Mouse (Mus musculus): ENCODE measurements around the gene Cd101.

The Cd101 gene

GRCm38 (mm10) chr3:100963849-100964542 is 65.4 kb downstream of the Cd101 start:
- peak overlapping the region; percentile 48 for H3K4me3 ChIP-seq (replicated peaks; ENCODE audit: low read length)
- TF ChIP-seq CTCF (conservative IDR thresholded peaks at IDR 0.05; ENCODE audit: low read length) (peak; percentile 57), NANOG (IDR thresholded peaks at IDR 0.05; ENCODE audit: borderline replicate concordance, low read length) (no peak)
- H3K36me3 ChIP-seq (ENCODE audit: insufficient read depth, low read length) = peaks cover 91% of the 10 kb centered on the region
- peaks cover 20% of the 10 kb centered on the region for H3K4me1 ChIP-seq (replicated peaks; ENCODE audit: low read depth, low read length)
- H3K9me3 ChIP-seq (ENCODE audit: low read length) = no peaks in the 10 kb centered on the region
- no peaks in the 10 kb centered on the region for H3K27me3 ChIP-seq (ENCODE audit: insufficient read depth, low read length)

GRCm38 (mm10) chr3:100961501-100961900 is 67.9 kb downstream of the Cd101 start:
- no peaks in the 10 kb centered on the region for H3K27me3 ChIP-seq (ENCODE audit: insufficient read depth, low read length)
- H3K36me3 ChIP-seq (ENCODE audit: insufficient read depth, low read length) = peaks cover 100% of the 10 kb centered on the region
- TF ChIP-seq POU5F1 (IDR thresholded peaks at IDR 0.05; ENCODE audit: borderline replicate concordance, low read length) (no peak), NANOG (IDR thresholded peaks at IDR 0.05; ENCODE audit: borderline replicate concordance, low read length) (no peak), CTCF (conservative IDR thresholded peaks at IDR 0.05; ENCODE audit: low read length) (no peak)
- H3K4me3 ChIP-seq (replicated peaks; ENCODE audit: low read length) = no peak overlapping the region
- H3K4me1 ChIP-seq (replicated peaks; ENCODE audit: low read depth, low read length) = peaks cover 12% of the 10 kb centered on the region
- H3K9me3 ChIP-seq (ENCODE audit: low read length) = no peaks in the 10 kb centered on the region

- H3K4me3 ChIP-seq (replicated peaks; ENCODE audit: low read length) = no peak overlapping the region
- peaks cover 100% of the 10 kb centered on the region for H3K36me3 ChIP-seq (ENCODE audit: insufficient read depth, low read length)
- no peaks in the 10 kb centered on the region for H3K9me3 ChIP-seq (ENCODE audit: low read length)
- H3K27me3 ChIP-seq (ENCODE audit: insufficient read depth, low read length) = no peaks in the 10 kb centered on the region
- TF ChIP-seq NANOG (IDR thresholded peaks at IDR 0.05; ENCODE audit: borderline replicate concordance, low read length) = no peak
- no peak for TF ChIP-seq POU5F1 (IDR thresholded peaks at IDR 0.05; ENCODE audit: borderline replicate concordance, low read length)
- TF ChIP-seq CTCF (conservative IDR thresholded peaks at IDR 0.05; ENCODE audit: low read length) = no peak
- peaks cover 12% of the 10 kb centered on the region for H3K4me1 ChIP-seq (replicated peaks; ENCODE audit: low read depth, low read length)
Observed at GRCm38 (mm10) chr3:100961007-100961406, 68.3 kb downstream of the Cd101 start.

DNA sequence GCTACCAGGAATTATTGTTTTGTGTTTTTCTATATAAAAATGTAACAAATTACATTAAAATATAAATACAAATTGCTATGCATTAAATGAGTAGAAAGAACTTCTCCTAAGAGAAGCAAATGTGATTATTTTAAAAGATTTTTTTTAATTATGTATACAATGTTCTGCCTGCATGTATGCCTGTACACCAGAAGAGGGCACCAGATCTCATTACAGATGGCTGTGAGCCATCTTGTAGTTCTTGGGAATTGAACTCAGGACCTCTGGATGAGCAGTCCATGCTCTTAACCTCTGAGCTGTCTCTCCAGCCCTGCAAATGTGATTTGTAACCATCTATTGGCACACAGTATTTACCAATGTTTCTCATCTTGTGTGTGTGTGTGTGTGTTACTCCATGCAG is 74.7 kb downstream of the Cd101 start:
- TF ChIP-seq POU5F1 (IDR thresholded peaks at IDR 0.05; ENCODE audit: borderline replicate concordance, low read length) (no peak), CTCF (conservative IDR thresholded peaks at IDR 0.05; ENCODE audit: low read length) (peak; percentile 61)
- Histone ChIP-seq H3K4me1 (replicated peaks; ENCODE audit: low read depth, low read length) (peaks cover 23% of the 10 kb centered on the region), H3K36me3 (ENCODE audit: insufficient read depth, low read length) (peaks cover 100% of the 10 kb centered on the region), H3K4me3 (replicated peaks; ENCODE audit: low read length) (no peak overlapping the region), H3K9me3 (ENCODE audit: low read length) (no peaks in the 10 kb centered on the region), H3K27me3 (ENCODE audit: insufficient read depth, low read length) (no peaks in the 10 kb centered on the region)

GRCm38 (mm10) chr3:100951531-100951930 is 77.8 kb downstream of the Cd101 start:
- Histone ChIP-seq H3K36me3 (ENCODE audit: insufficient read depth, low read length) (peaks cover 100% of the 10 kb centered on the region), H3K27me3 (ENCODE audit: insufficient read depth, low read length) (no peaks in the 10 kb centered on the region), H3K4me3 (replicated peaks; ENCODE audit: low read length) (no peak overlapping the region), H3K9me3 (ENCODE audit: low read length) (no peaks in the 10 kb centered on the region), H3K4me1 (replicated peaks; ENCODE audit: low read depth, low read length) (peaks cover 26% of the 10 kb centered on the region)
- TF ChIP-seq POU5F1 (IDR thresholded peaks at IDR 0.05; ENCODE audit: borderline replicate concordance, low read length) = no peak
- no peak for TF ChIP-seq CTCF (conservative IDR thresholded peaks at IDR 0.05; ENCODE audit: low read length)
- TF ChIP-seq NANOG (IDR thresholded peaks at IDR 0.05; ENCODE audit: borderline replicate concordance, low read length) = no peak

GRCm38 (mm10) chr3:100947286-100947685 is 82.1 kb downstream of the Cd101 start:
- Histone ChIP-seq H3K4me3 (replicated peaks; ENCODE audit: low read length) (no peak overlapping the region), H3K36me3 (ENCODE audit: insufficient read depth, low read length) (peaks cover 100% of the 10 kb centered on the region), H3K4me1 (replicated peaks; ENCODE audit: low read depth, low read length) (peaks cover 22% of the 10 kb centered on the region), H3K9me3 (ENCODE audit: low read length) (no peaks in the 10 kb centered on the region), H3K27me3 (ENCODE audit: insufficient read depth, low read length) (no peaks in the 10 kb centered on the region)
- TF ChIP-seq CTCF (conservative IDR thresholded peaks at IDR 0.05; ENCODE audit: low read length) = no peak
- TF ChIP-seq POU5F1 (IDR thresholded peaks at IDR 0.05; ENCODE audit: borderline replicate concordance, low read length) = no peak
- TF ChIP-seq NANOG (IDR thresholded peaks at IDR 0.05; ENCODE audit: borderline replicate concordance, low read length) = no peak

Measured in E14TG2a.4 (cell line).